Mouse (Mus musculus): ENCODE data around the gene Gm49510. TPM values are rescaled to one million over a fixed set of nuclear protein-coding genes. Genes with fewer than 3 reads are reported as not detected.

Gm49510 gene
- polyA plus RNA-seq, 1 experiment from 2014 or later, result 0.07 TPM

- H3K36me3 ChIP-seq (replicated peaks; ENCODE audit: insufficient read depth, low read length), result no peaks in the 10 kb centered on the region
- TF ChIP-seq EP300 (IDR thresholded peaks at IDR 0.05; ENCODE audit: low read depth) (no peak), CTCF (IDR thresholded peaks at IDR 0.05; ENCODE audit: low read depth) (no peak)
- H3K27me3 ChIP-seq (ENCODE audit: insufficient read depth, low read length), result no peaks in the 10 kb centered on the region
- no peaks in the 10 kb centered on the region for H3K9me3 ChIP-seq (ENCODE audit: low read length)
- ATAC-seq, result no peak
- no peak overlapping the region for H3K9ac ChIP-seq (replicated peaks)
- 0 out of 2 replicates have a peak overlapping the region, but pooled peaks have one; percentile 7 for H3K4me2 ChIP-seq (ENCODE audit: low read depth, low read length)
- no peak for DNase-seq
- peak overlapping the region; percentile 39; the same call in 1 of the 2 replicates for H3K27ac ChIP-seq (ENCODE audit: low read depth)
- peaks cover 21% of the 10 kb centered on the region for H3K4me1 ChIP-seq (ENCODE audit: insufficient read depth)
- no peak overlapping the region for H3K4me3 ChIP-seq (ENCODE audit: low read depth, low read length)
- WGBS (ENCODE audit: insufficient replicate concordance), result 65% methylated on average over 4 of the region's 4 CpGs
These were observed 40.2 kb upstream of the Gm49510 start for GRCm38 (mm10) chr15:78859311-78859710.

DNA sequence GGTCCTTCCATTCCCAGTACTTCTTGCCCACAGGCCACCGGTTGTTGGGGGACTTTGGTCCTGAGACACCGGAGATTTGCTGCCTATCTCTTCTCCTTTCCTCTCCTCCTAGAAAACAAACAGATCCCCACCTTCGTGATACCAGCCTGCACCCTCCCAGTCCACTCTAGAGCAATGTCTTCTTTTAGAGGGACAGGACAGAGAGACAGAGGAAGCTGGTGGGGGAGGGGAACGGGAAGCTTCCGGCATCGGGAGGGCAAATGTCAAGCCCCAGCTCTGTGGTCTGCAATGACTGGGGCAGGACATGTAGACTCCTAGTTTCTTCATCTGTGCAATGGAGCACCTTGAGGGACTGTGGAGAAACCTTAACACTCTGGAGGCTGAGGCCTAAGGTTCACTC is 39.8 kb upstream of the Gm49510 start:
- ATAC-seq, result no peak
- DNase-seq, result no peak
- WGBS (ENCODE audit: insufficient replicate concordance), result 22% methylated on average over 6 of the region's 6 CpGs
- Histone ChIP-seq H3K9ac (replicated peaks) (no peak overlapping the region), H3K27ac (ENCODE audit: low read depth) (peak overlapping the region; percentile 39), H3K4me1 (ENCODE audit: insufficient read depth) (peaks cover 21% of the 10 kb centered on the region), H3K4me3 (ENCODE audit: low read depth, low read length) (no peak overlapping the region), H3K4me2 (ENCODE audit: low read depth, low read length) (peak overlapping the region; percentile 7; the same call in 1 of the 2 replicates), H3K9me3 (ENCODE audit: low read length) (no peaks in the 10 kb centered on the region), H3K36me3 (replicated peaks; ENCODE audit: insufficient read depth, low read length) (no peaks in the 10 kb centered on the region), H3K27me3 (ENCODE audit: insufficient read depth, low read length) (no peaks in the 10 kb centered on the region)
- TF ChIP-seq CTCF (IDR thresholded peaks at IDR 0.05; ENCODE audit: low read depth), result no peak
- TF ChIP-seq EP300 (IDR thresholded peaks at IDR 0.05; ENCODE audit: low read depth), result no peak

GRCm38 (mm10) chr15:78862280-78862679 is 37.2 kb upstream of the Gm49510 start:
- H3K9me3 ChIP-seq (ENCODE audit: low read length), result no peaks in the 10 kb centered on the region
- 62% methylated on average over 5 of the region's 5 CpGs for WGBS (ENCODE audit: insufficient replicate concordance)
- no peaks in the 10 kb centered on the region for H3K27me3 ChIP-seq (ENCODE audit: insufficient read depth, low read length)
- TF ChIP-seq EP300 (IDR thresholded peaks at IDR 0.05; ENCODE audit: low read depth) (no peak), CTCF (IDR thresholded peaks at IDR 0.05; ENCODE audit: low read depth) (no peak)
- H3K4me1 ChIP-seq (ENCODE audit: insufficient read depth), result peaks cover 18% of the 10 kb centered on the region
- no peak overlapping the region; the same call in 1 of the 2 replicates for H3K27ac ChIP-seq (ENCODE audit: low read depth)
- no peak for DNase-seq
- H3K4me2 ChIP-seq (ENCODE audit: low read depth, low read length), result no peak overlapping the region
- H3K4me3 ChIP-seq (ENCODE audit: low read depth, low read length), result no peak overlapping the region
- ATAC-seq, result no peak
- H3K9ac ChIP-seq (replicated peaks), result no peak overlapping the region
- H3K36me3 ChIP-seq (replicated peaks; ENCODE audit: insufficient read depth, low read length), result no peaks in the 10 kb centered on the region

DNA sequence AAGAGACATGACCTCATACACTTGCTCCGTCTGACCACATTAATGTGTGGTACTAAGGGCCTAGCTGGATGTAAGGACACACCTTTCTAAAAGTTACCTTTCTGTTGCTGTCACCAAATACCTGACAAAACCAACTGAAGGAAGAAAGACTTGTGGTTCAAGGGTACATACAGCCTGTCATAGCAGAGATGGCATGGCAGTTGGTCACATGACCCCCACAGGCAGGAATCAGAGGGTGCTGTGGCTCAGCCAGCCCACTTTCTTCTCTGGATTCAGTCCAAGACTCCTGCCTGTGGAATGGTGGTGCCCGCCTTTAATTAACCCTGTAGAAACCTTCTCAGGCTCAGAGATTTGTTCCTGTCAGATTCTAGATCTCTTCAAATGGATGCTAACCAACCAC is 36.3 kb upstream of the Gm49510 start:
- no peak overlapping the region for H3K4me2 ChIP-seq (ENCODE audit: low read depth, low read length)
- no peak overlapping the region for H3K4me3 ChIP-seq (ENCODE audit: low read depth, low read length)
- H3K27me3 ChIP-seq (ENCODE audit: insufficient read depth, low read length), result no peaks in the 10 kb centered on the region
- TF ChIP-seq CTCF (IDR thresholded peaks at IDR 0.05; ENCODE audit: low read depth) (no peak), EP300 (IDR thresholded peaks at IDR 0.05; ENCODE audit: low read depth) (no peak)
- H3K27ac ChIP-seq (ENCODE audit: low read depth), result peak overlapping the region; percentile 57; the same call in 1 of the 2 replicates
- DNase-seq (no peak), ATAC-seq (no peak)
- no peaks in the 10 kb centered on the region for H3K36me3 ChIP-seq (replicated peaks; ENCODE audit: insufficient read depth, low read length)
- H3K4me1 ChIP-seq (ENCODE audit: insufficient read depth), result peaks cover 18% of the 10 kb centered on the region
- 65% methylated on average over 2 of the region's 2 CpGs for WGBS (ENCODE audit: insufficient replicate concordance)
- no peak overlapping the region for H3K9ac ChIP-seq (replicated peaks)
- no peaks in the 10 kb centered on the region for H3K9me3 ChIP-seq (ENCODE audit: low read length)

- ATAC-seq (peak; percentile 26; the same call in 1 of the 2 replicates), DNase-seq (no peak)
- Histone ChIP-seq H3K36me3 (replicated peaks; ENCODE audit: insufficient read depth, low read length) (no peaks in the 10 kb centered on the region), H3K9me3 (ENCODE audit: low read length) (no peaks in the 10 kb centered on the region), H3K4me3 (ENCODE audit: low read depth, low read length) (no peak overlapping the region), H3K4me1 (ENCODE audit: insufficient read depth) (peaks cover 18% of the 10 kb centered on the region), H3K27ac (ENCODE audit: low read depth) (peak overlapping the region; percentile 57), H3K4me2 (ENCODE audit: low read depth, low read length) (peak overlapping the region; percentile 29; the same call in 1 of the 2 replicates), H3K9ac (replicated peaks) (no peak overlapping the region), H3K27me3 (ENCODE audit: insufficient read depth, low read length) (no peaks in the 10 kb centered on the region)
- TF ChIP-seq EP300 (IDR thresholded peaks at IDR 0.05; ENCODE audit: low read depth) (no peak), CTCF (IDR thresholded peaks at IDR 0.05; ENCODE audit: low read depth) (no peak)
- WGBS (ENCODE audit: insufficient replicate concordance), result 41% methylated on average over 13 of the region's 13 CpGs
These were observed 35.6 kb upstream of the Gm49510 start for GRCm38 (mm10) chr15:78863852-78864253.

DNA sequence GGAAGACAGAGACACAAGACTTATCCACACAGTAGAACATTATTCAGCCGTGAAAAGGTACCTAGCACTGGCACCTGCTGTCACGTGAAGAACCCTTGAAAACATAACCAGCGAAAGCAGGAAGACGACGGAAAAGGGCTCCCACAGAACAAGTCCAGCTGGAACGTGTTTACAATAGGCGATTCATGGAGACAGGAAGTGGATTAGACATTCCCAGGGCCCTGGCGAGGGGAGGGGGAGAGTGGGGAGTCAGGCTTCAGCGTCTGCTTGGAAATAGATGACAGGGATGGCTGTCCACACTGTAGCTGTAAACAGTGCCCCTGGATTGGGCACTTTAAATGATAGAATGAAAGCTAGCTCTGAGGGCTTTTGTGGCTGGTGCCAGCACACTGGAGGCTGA is 31.1 kb upstream of the Gm49510 start:
- 0 out of 2 replicates have a peak, but pooled peaks cover 3% of the 10 kb centered on the region for H3K4me1 ChIP-seq (ENCODE audit: insufficient read depth)
- H3K9me3 ChIP-seq (ENCODE audit: low read length), result no peaks in the 10 kb centered on the region
- ATAC-seq (peak; percentile 22; the same call in 1 of the 2 replicates), DNase-seq (no peak)
- no peaks in the 10 kb centered on the region for H3K36me3 ChIP-seq (replicated peaks; ENCODE audit: insufficient read depth, low read length)
- TF ChIP-seq EP300 (IDR thresholded peaks at IDR 0.05; ENCODE audit: low read depth) (no peak), CTCF (IDR thresholded peaks at IDR 0.05; ENCODE audit: low read depth) (no peak)
- no peaks in the 10 kb centered on the region for H3K27me3 ChIP-seq (ENCODE audit: insufficient read depth, low read length)
- WGBS (ENCODE audit: insufficient replicate concordance), result 53% methylated on average over 9 of the region's 9 CpGs
- H3K4me2 ChIP-seq (ENCODE audit: low read depth, low read length), result no peak overlapping the region
- peak overlapping the region; percentile 30; the same call in 1 of the 2 replicates for H3K27ac ChIP-seq (ENCODE audit: low read depth)
- H3K4me3 ChIP-seq (ENCODE audit: low read depth, low read length), result no peak overlapping the region
- no peak overlapping the region for H3K9ac ChIP-seq (replicated peaks)

All from liver, postnatal 0 days (tissue).